Mouse (Mus musculus): ENCODE measurements at regions not wholly inside any gene's neighbourhood (a gene's known extent, or its start where the extent isn't known, plus 50 kb on each side); places are given as distances from the start of the nearest gene placed in this dataset.

GRCm38 (mm10) chr11:19253605-19254004 is 234.8 kb upstream of the Meis1 start:
- no peak for DNase-seq

- DNase-seq: no peak
Measured at GRCm38 (mm10) chr11:19254183-19254582, 235.4 kb upstream of the Meis1 start.

GRCm38 (mm10) chr11:19257549-19257948 is 238.8 kb upstream of the Meis1 start:
- DNase-seq: no peak

GRCm38 (mm10) chr11:19262832-19263231 is 244.0 kb upstream of the Meis1 start:
- DNase-seq: no peak

DNA sequence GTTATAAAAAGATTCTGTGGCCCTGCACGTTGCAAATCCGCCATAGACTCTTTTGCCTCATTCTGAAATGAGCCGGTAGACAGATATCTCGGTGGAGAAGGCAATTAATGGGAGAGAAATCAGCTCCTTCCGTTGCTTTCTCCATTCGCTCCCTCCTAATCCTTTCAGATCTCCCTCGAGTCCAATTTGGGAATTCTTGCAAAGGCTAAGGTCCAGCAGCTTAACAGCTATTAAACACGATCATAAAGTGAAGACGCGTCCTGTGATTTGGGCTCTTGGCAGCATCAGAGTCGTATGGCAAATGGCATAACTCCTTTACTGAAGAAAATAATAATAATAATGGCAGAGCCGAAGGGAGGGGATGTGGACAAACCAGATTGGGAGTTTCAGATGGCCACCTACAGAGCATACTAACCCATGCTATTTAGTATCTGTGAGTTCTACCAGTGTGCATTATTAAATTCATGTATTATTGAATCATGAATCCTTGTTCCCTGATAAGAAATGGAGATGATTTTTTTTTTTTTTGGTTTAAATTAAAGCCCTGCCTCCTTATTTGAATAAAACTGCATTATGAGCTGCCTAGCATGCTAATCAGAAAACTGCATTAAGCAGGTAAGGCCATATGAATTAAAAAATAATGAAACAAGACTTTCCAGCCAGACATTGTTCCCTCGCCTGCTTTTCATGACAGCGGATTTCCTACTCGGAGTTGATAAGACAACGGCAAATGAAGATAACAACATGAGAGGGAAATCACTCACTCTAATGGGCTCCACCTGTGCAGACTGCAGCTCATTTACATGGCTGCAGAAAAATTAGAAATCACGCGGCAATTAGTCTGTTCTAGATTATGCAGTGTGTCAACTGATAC is 246.2 kb upstream of the Meis1 start:
- DNase-seq: no peak

DNA sequence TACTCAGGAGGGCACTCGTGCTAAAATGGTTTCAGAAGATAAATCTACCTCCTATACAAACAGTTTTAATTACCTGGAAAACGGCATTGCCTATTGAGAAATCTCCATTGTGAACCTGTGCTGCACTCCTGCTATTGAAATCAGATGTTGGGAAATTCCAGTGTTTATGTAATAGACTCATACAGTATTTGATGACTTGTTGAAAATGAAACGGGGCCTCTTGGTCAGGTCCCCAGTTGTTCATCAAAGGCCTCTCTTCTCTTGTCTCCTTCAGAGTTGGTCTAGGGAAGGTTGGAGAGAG is 246.8 kb upstream of the Meis1 start:
- no peak for DNase-seq

DNA sequence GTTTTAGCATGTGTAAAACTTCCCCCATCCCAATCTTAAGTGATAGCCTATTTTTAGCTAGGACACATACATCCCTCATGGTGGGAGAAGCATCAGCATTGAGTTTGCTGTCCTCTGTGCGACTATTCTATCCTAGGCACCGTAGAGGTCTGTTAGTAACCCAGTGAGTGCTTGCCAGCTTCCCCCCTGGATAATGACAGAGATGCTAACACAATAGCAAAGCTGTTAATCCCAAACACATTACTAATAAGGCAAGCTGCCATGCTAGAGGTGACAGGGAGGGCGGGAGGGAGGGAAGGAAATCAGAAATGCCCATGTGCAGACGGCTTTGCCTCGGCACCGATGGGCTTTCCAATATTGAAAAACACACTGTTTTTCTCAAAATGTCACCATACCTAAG is 272.2 kb upstream of the Meis1 start:
- DNase-seq: no peak

DNA sequence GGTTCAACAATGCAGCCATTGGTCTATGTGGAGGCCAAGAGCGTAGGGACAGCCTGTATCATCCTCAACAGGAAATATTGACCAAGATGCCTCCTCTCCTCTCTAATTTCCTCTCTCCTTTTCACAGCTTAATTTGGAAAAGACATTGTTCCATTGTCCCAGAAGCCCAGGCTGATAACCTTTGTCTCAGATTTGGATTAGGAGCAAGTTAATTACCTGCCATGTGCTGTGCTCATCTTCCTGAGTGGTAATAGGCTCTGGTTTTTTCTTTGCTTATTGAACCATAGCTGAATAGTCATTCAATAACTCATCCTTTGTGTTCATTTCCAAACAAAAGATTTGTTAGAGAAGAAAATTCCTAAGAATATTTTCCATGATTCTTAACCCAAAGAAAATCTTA is 280.6 kb upstream of the Meis1 start:
- no peak for DNase-seq

DNA sequence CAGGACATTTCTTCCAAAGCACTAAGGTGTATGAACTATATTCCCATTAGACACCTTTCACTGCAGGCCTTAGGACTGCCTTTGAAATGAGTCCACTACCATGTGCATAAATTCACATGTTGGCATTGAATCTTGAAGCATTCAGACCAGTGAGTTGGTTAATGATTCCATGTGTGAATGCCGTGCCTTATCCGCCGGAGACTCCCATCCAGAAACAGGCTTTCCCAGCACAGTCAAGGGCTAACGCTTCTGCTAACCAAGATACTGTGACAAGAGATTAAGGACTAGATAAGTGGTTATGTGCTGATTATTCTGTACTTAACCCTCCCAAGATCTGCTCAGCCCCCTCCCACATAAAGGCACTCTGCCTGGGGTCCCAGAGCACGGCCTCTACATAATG is 287.9 kb upstream of the Meis1 start:
- no peak for DNase-seq

- no peak for DNase-seq
Measured at GRCm38 (mm10) chr11:19330685-19331239, 312.0 kb upstream of the Meis1 start.

- no peak for DNase-seq
Measured at GRCm38 (mm10) chr11:19332274-19332673, 313.5 kb upstream of the Meis1 start.

DNA sequence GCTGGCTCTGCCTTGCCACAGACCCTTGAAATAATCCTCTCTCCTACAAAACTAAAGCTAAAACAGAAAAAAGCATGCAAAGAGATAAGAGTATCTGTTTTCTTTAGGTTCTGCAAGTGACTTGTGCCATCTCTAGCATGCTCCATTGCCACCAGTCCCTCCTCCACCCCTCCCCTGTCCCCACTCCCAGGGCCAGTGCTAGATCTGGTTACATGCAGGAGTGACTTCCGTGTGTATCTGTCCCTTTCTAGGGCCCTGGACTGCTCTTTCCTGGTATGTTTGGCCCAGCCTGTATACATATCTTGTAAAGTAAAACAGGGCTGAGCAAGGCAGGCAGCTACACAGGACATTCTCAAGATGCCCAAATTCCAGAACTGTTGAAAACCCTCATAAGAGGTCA is 313.9 kb upstream of the Meis1 start:
- no peak for DNase-seq

DNA sequence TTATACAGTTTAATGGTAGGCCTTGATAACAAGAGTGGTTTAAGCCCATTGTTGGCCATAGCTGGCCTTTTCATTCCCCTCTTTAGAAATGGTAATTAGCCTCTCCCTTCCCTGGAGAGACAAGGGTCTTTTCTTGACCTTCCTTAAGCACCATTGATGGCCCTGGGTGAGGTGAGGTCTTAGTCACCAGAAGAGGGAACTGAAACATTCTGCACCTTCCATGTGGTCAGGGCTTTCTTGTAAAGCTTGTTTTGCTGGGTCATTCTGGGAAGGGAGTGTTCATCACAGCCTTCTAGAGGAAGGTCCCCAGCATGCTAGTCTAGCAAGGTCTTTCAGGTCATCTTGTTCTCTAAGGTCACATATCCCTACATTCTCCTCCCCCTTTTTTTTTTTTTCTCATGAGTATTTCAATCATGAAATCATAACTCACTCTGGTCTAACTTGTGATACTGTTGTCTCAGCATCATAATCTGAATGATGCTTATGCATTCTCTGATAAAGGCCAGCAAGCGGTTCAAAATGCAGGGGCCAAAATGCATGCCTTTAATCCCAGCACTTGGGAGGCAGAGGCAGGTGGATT is 315.2 kb upstream of the Meis1 start:
- DNase-seq: no peak

GRCm38 (mm10) chr11:19335384-19335783 is 316.6 kb upstream of the Meis1 start:
- no peak for DNase-seq

- DNase-seq: no peak
Measured at GRCm38 (mm10) chr11:19339721-19340317, 321.0 kb upstream of the Meis1 start.

GRCm38 (mm10) chr11:19340889-19341288 is 322.1 kb upstream of the Meis1 start:
- DNase-seq: no peak

DNA sequence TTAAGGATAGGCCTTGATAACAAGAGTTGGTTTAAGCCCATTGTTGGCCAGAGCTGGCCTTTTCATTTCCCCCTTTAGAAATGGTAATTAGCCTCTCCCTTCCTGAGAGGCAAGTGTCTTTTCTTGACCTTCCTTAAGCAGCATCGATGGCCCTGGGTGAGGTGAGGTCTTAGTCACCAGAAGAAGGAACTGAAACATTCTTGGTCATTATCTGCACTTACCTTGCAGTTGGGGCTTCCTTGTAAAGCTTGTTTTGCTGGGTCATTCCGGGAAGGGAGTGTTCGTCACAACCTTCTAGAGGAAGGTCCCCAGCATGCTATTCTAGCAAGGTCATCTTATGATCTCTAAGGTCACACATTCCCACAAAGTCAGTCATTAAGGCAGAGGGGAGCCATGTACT is 322.6 kb upstream of the Meis1 start:
- DNase-seq: no peak

- DNase-seq: no peak
Measured at GRCm38 (mm10) chr11:19342803-19343202, 324.0 kb upstream of the Meis1 start.

GRCm38 (mm10) chr11:19346276-19346826 is 327.6 kb upstream of the Meis1 start:
- DNase-seq: no peak

DNA sequence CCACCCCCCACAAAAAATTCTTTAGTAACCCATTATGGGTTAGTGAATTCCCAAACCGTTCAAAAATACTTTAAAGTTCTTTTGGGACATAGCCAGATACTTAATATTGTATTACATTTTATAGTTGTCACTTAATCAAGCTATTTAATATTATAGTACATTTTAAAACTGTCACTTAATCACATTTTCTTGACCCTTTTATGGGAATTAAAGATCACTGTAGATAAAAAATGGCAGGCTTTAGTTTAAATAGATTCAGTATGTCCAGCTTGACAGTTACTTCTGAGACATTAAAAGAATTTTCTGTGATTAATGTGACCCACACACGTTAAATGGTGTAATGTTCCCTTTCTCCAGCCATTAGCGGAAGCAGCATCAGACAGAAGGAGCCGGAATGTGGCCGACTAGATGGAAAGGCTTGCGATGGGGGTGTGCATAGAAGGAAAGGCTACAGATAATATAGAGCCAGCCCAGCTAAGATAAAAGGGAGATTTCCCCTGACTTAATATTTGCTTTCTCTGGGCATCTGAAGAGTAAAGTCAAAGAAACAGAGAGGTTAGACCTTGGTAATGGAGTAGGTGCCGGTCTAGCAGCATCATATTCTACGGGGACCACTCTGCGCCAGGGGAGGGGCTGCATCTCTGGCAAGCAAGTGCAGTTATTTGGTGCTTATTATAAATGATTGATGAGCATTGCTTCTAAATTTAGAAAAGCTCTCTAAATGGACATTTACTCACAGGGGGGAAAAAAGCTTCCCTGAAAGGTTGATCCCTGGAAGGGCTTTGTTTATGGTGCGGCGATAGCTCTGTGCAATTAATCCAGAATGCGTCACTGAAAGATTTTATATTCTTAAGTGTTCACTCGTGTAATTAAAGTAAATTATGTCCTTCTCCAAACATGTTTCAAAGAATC is 331.8 kb upstream of the Meis1 start:
- no peak for DNase-seq

DNA sequence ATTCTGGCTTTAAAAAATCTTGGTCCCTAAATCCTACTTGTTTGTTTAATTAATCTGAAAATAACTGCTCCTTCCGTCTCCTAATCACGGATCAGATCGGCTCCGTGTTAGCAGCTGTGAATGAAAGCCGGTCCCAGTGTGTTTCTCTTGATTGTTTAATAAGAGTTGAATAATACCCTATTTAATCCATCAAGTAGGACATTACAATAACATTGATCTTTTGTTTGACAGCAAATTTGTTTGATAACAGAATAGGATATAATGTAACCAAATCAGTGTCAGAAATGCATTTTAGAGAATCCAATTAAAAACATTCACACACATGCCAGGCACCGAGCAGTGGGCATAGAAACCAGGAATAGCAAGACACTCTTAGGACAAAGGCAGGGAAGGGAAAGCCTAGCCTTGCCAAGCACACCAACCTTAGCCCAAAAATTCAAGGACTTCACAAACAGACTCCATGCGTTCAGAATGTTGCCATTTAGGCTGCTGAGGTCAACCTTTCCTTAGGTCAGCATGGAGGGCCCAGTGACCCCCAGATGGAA is 332.5 kb upstream of the Meis1 start:
- no peak for DNase-seq

- no peak for DNase-seq
Measured at GRCm38 (mm10) chr11:19353706-19354105, 334.9 kb upstream of the Meis1 start.

All from thymus, adult 18-20 months (tissue).